Mouse (Mus musculus) cerebellum, adult 9-11 months (tissue): ENCODE results near the gene Vav2.
A peak's percentile ranks its signal among the peaks of the same experiment; 100 is the strongest.

ENCODE experiments used
- DNase-seq: peaks from one replicate; pipeline ENCODE4 v3.0.0; 2022

The Vav2 gene

DNA sequence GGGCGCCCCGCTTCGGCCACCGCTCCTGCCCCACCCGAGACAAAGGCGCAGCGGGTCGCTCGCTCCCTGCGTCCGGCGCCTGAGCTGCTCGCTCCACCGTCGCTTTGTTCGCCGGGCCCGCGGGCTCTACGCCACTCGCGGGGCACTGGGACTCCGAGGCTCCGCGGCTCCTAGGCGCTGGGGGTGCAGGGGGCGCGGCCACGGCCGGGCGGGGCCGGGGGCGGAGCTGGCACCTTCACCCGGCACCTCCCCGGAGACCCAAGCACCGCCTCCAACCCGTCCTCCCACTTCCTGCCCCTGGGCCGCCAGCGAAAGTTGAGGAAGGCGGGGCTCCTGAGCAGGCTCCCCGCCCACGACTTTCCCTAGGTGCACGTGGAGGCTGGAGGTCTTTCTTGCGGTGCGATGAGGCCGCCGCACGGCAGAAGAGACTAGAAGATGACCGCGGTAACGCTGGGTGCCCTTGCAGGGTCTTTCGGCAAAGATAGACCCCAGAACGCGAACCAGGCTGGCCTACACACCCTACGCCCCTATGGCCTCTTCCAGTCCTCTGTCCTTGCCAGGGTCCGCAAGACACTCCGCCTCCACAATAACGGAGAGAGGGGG, at the start of gene Vav2:
Vav2 (minus strand) TSS at position 179 of the 603 bp plus-strand sequence.
- DNase-seq: peak; percentile 69

DNA sequence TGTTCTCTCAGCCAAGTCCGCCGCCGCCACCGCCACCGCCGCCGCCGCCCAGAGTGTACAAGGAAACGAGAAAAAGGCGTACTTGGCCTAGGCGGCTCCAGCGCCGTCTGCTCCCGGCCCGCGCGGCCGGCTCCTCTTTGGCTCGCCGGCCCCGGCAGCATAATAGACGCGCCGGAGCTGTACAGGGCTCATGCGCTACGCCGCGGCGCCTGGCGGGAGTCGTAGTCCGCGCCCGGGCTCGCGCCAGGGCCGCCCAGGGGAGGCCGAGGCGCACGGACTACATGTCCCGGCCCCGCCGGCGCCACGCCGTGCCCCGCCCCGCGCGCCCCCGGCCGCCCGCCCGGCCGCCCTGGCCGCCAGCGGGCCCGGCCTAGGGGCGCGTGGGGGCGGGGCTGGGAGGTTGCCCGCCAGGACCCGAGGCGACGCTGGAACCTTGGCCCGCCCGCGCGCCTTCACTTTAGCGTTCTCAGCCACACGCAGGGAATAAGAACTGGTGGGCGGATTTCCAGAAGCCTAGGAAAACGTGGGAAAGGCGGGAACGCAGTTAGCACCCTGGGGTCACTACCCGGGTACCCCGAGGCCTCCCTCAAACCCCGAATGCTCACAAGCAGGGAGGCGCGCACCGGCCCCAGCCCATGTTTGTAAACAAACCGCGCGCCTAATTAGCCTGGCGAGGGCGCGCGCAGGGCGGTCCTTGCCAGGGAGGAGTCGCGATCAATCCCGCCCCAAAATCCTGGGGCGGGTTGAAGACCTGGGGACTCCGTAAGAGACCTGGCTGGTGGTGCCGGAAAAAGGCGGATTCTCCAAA, 48.9 kb upstream of the Vav2 start:
- DNase-seq: peak; percentile 96

DNA sequence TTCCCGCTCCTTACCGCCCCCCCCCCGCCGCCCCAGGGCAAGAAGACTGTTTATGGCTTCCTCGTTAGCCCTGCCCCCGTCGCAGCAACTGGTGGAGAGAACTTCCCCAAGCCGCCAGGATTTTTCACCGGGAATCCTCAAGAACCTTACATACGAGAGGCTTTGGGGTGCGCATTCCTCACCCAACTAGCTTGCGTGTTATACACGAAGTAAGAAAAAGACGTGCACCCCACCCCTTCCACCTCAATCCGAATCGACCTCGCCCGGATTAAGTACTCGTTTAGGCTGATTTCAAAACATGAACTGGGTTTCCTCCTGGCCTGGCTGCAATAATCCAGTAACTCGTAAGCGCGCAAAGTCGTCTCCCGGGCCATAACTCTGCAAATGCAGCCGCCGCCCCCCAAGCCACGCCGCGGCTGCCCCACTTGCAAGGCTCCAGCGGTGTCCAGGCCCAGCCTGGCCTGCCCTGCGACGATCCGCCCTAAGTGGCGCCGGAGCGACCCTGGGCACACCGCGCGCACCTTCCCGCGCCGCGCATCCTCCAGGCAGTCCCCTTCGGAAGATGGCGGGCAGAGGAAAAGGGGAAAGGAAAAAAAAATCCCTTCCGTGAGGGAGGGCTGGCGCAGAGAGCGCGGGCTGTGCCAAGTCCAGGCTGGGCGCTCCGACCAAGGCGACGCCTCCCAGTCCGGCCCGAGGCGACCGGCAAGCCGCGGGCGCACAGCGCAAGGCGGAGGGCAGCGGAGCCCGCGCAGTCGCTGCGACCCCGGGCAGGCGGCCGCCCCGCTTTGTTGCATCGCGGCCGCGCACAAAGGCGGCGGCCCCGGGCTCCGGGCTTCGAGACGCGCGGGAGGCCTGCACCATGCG, 48.0 kb upstream of the Vav2 start:
- DNase-seq: peak; percentile 67

DNA sequence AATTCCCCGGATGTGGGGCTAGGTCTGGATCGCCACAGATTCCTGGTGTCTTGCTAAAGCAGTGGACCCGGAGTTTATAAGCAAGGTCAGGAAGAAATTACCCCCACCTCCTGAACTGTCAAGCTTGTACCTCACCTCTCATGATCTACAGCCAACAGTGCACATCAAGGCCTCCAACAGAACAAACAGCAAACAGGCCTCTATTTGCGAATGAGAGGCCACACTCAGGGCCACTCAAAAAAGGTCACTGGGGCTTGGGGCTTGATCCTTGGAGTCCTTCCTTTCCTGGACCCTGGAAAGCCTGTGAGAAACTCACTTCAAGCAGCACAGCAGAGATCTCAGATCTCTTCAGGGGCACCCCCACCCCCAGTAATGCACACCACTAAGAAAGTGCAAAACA, 47.1 kb upstream of the Vav2 start:
- DNase-seq: no peak

DNA sequence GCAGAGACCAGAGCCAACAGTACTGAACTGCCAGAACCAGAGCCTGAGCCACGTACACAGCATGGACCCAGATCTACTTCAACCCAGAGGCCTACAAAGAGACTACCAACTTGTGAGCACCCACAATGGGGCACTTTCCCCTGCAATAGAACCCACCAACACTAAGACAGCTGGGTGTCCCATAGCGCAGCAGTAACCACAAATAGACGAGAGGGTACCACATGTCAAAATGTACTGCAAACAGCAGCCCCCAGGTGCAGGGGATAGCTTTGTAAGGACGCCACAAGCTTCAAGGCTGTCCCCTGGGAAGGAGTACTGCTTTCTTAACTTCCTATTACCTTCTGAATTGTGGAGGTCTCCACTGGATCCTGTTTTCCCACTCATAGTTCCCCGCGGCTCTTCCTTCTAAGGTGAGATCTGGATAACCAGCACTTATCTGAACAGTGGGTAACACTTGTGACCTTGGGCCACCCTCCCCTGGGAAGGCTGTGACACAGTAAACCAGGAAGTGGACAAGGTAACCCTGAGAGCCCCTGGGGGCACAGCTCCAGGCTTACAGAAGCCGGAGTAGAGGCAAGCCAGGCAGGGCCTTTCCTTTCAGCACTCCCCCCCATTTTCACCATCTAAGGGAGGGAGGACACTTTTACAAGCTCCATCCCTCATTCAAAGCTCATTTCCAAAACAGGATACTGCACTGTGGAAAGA, 46.4 kb upstream of the Vav2 start:
- DNase-seq: no peak

DNA sequence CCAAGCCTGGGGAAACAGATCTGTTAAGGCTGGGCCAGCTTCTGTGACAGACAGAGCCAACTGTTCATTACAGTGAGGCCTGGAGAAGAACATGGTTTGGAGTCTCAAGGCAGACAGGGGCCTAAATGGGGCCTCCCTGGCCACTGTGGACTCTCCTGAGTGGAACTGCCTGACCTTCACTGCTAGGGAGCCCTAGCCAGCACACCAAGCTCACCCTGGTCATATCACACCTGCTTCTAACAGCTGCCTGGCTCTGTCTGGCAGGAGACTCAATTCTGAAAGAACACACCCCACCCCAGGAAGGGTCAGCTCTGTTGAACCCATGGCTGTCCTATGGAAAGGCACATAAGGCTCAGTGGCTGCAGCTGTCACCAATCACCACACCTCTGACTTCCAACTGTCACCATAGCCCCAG, 44.3 kb upstream of the Vav2 start:
- no peak for DNase-seq

DNA sequence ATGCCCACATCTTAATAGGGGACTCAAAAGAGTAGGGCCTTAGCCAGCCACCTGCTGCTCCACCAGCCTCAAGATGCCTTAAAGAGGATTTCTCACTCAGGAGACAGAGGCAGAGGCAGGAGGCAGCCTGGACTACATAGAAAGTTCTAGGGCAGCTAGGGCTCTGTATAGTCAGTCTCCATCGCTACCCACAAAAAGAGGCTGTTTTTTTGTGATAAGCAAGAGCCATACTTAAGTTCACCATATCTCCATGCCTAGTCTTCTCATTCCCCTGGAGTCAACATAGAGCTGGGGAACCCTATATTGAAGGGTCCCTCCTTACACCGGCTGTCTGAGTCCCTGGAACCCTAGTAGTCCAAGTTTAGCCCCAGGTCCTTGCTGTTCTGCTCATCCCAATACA, 43.7 kb upstream of the Vav2 start:
- DNase-seq: no peak

DNA sequence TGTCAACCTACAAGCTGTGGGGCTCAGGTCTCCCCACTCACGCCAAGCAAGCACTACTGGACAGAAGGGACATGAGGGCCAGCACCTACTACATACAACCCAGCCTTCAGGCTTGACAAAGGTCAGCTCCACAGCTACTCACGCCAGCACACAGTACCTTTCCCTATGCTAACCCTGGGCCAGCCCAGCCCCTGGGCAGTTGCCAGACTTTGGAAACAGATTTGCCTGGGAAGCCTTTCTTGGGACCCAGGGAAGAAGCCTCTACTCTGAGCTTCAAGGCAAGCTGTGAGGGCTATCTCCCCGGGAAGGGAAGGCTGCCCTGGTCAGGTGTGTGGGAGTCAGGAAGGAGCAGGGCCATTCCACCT, 43.1 kb upstream of the Vav2 start:
- no peak for DNase-seq

DNA sequence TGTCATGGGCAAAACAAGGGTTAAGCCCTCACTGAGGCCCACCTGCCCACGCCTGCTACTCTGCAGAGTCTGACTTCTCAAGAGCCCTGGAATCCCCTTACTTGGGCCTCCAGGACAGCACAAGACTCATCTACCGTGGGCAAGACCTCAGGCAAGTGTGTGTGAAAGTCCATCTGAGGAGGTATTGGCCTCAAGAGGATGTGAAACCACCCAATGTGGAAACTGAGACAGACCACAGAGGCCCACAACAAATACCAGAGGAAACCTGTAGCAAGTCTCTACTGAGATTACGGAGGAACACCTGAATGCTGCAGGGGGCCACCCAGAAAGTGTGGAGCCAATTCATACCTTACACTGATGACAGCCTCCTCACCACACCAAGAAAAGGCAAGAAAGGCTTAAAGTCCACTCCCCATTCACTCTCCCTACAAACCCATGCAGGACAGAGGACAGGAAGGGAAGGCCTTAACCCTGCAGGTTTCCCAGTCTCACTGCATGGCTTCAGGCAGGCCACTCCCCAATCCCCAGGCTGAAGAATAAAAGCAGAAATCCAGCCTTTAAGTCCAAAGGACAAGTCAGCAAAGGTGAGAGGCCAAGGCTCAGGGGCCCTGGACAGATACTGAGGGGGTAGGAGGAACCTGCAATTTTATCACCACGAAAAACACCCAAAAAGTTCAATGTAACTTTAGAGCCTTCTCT, 42.6 kb upstream of the Vav2 start:
- DNase-seq: no peak

DNA sequence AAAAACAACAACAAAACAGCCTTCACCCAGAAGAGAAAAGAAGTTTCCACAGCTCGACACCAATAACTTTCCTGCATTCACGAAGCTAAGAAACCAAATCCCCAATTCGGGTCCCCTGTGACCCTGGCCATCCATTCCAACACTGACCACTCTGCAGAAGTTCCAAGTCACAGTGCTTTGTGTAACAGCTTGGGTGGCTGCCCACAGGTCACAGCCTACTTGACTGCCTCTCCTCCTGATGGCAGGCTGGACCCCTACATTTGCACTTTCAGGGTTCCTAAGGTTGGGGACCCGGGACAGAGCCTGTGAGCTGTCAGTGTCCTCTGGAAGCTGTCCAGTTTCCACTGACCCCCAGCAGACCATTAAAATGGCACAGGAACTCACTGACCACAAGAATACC, 36.1 kb upstream of the Vav2 start:
- no peak for DNase-seq

DNA sequence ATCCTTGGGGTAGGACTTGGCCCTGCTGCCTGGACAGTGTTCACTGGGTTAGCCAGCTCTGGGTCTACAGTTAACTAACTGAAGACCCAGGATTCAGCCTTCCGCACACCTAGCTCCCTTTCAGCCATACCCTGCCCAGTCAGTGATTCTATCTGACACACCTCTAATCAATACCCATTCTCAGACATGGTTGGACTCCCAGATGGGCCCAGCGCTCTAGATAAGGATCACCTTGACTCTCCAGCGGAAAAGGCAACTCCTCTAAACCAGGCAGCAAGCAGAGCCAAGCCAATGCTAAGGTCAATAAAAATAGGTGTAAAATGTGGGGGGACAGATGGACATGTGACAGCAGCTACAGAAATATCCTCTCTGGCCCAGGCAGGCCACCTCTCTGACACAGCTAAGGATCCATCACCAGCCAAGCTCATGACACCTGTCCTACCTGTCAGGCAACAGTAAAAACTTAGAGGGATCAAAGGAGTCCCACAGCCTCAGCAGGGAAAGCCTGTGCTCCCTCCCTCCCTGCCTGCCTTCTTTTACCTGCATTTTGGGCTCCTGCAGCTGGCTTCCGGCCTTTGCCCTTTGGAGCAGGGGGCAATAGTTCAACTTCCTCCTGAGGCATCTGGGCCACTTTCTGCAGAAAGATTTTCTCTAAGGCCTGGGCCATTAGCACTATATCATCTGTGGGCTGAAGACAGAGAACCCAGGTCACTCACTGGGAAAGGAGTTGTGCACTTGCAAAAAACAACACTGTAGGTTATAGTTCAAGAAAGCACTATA, 35.2 kb upstream of the Vav2 start:
- no peak for DNase-seq

DNA sequence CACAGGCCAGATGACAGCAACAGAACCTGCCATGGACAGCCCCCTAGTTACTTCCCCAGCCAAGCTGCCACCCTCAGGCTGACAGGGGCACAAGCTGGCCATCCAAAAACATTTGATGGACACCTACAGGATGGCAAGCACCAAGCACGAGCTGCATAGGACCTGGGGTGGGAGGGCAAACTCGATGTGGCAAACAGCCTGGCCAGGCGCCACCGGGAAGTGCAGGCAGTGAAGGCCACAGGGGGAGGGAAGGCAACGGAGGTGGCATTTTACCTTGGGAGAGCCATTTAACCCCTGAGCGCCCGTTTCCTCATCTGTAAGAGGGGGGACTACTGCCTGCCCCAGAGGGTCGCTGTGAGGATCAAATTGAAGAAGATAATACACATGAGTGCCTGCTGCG, 33.8 kb upstream of the Vav2 start:
- DNase-seq: no peak

DNA sequence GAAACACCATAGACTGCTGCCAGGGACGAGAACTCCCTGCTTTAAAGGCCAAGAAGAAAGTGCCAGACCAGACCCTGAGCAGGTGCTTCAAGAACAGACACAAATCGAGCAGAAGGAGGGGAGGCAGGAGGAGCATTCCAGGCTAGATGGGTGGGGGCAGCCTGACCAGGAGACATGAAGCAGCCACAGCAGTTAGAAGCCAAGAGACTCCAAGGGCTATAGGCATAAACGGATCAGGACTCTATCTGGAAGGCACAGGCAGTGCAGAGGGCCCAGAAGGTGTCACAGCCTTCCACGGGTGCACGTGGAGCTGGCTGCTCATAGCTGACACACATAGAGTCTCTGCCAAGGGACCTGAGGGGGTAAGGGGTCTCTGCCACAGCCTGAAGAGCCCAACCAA, 33.3 kb upstream of the Vav2 start:
- DNase-seq: no peak

DNA sequence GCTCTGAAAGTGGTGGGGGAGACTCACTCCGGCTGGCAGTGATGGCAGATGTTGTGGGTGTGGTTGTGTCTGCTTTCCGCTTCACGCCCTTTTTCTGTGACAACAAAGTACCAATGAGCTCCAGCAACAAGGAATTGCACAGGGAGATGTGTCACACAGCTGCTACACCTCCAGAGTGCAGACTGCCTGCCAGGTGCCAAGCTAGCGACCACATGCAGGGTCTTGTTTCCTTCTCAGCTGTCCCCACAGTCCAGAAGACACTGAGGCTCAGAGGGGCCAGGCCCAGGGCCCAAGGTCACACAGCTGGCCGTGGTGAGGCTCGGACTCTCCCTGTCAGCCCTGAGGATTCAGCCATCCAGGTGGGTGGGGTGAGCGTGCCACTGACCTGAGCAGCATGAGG, 32.9 kb upstream of the Vav2 start:
- no peak for DNase-seq

DNA sequence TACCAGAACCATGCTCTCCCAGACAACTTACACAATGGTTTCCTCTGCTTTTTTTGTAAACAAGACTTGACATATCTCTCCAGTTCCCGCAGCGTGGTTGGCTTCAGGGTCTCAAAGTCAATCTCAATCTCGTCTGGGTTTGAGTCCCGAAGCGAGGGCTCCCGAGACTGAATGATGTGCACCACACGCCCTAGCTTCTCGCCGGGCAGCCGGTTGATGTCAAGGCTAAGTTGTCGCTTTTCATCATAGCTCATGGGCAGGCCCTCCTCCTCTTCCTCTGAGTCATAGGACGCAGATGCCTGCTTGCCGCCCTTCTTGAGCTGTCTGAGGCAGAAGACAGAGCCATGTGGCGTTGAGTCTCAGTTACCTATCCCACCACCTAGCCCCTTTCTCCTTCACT, 23.4 kb upstream of the Vav2 start:
- no peak for DNase-seq

DNA sequence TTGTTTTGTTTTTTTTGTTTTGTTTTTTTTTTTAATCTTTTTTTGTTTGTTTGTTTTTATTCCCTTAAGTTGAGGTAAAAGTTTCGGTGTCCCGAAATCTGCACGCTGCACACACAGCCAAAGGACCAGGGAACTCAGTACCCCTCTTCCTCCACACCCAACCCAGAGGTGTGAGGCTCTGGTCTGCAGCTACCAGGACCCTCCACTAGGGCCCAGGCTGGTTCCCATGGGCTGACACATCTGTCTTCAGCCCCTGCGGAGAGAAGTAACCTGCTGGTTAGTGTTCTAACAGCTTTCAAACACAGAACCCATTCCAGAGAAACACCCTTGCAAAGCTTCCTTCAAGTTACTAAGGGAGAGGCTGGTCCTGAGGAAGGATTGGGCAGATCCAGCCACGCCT, 20.9 kb upstream of the Vav2 start:
- DNase-seq: no peak

DNA sequence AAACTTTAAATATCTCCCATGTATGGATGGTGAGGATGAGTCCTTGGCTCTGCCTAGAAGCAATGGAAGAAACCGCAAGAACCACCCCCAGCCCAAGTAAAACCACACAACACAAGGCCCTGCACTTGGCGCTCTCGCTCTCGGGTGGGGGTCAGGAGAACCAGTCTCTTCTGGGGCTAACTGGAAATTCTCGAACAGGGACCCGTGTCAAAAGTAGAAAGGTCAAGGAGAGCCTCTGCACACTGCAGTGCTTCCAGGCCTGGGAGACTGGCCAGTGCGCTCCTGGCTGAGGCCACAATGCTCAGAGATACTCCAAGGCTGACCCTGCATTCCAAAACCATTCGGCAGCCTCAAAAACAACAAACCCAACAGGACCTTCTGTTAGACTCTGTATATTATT, 20.0 kb upstream of the Vav2 start:
- no peak for DNase-seq

DNA sequence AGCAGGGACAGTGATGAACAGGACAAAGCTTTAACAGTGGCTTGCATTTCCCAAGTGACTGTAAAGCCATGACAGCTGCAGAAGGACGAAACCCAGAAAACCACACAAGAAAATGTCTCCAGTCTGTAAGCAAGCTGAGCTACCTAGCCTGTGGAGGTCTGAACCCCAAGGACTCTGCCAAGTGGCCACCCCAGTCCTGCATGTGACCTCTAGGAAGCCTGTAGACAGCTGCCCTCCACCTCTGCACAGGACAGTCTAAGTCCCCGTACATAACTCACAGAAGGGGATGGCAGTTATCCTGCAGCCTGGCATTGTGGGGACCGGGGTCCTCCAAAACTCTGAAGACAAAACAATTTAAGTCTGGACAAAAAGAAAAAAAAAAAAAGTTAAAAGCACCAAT, 19.1 kb upstream of the Vav2 start:
- DNase-seq: no peak

DNA sequence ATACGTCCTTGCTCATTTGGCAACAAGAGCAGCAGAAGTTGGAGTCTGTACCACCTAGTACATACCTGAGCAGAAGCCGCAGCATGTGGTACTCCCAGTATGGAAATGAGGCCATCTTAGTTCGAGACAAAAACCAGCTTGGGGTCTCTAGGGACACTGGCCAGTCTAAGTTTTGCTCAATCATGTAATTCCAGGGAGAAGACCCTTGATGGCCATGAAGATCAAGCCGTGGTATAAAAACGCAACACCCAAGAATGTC, 16.5 kb upstream of the Vav2 start:
- no peak for DNase-seq

DNA sequence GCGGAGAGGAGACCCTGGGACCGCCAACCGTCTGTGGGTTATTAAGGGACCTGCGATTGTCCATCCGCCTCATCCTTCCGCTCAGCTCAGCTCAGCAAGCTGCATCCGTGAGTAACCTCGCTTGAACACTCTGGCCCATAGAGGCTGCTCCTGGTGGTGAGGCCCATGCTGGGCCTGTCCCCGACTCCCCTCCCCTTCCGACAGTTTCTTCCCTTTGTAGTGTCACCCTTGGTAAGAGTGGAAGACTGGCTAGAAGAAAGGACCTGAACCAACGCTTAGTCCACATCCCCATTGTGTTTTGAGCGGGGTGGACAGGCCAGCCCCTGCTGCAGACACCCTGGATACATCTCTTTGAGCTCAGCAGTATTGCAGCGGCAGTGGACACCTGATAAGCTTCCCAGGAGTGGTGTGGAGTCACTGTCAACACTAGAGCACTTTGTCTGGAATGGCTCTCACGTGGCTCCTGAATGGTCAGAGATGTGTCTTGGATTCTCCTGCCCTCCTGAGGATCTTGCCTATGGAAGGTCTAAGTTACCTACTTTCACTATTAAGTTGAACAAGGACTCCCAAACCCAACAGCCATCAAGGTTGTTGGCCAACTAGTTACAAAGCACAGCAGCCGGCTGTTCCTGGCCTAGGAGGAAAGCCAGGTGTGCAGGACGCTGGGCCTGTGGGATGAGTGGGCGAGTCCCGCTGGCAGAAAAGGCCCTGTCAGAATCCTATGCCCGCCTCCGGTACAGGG, 16.0 kb upstream of the Vav2 start:
- peak; percentile 47 for DNase-seq
